Mouse (Mus musculus) liver, adult 2 months (tissue): Measurements from ENCODE around the gene Pign.

Experiments
- CTCF ChIP-seq: fragments of 200-500 bp; IDR thresholded peaks from 2 replicates; pipeline ENCODE4 v1.5.1; 2011; ENCODE audit warnings: low read depth, low read length, control low read depth
- POLR2A ChIP-seq: fragments of 200-500 bp; IDR thresholded peaks from 2 replicates; pipeline ENCODE4 v1.6.1; 2011; ENCODE audit warnings: low read length, control low read depth; ENCODE audit not compliant: insufficient read depth; ENCODE audit errors: extremely low read depth

- TF ChIP-seq POLR2A, result no peak
- no peak for TF ChIP-seq CTCF
Measured at GRCm38 (mm10) chr1:105543051-105543450, 120.4 kb downstream of the Pign start.
